Mouse (Mus musculus): ENCODE measurements around the gene Obox2. TPM values are rescaled to one million over a fixed set of nuclear protein-coding genes. Genes with fewer than 3 reads are reported as not detected.
"Not testable (repeated sequence)": the region's sequence is repeated elsewhere in the genome, so short reads cannot be mapped to it uniquely, and the experiment has no call there.

Gene Obox2
- not detected in 2 replicates for polyA plus RNA-seq (2015; fragmentation: Nextera tagmentation; extraction: Ambion mirVana)

DNA sequence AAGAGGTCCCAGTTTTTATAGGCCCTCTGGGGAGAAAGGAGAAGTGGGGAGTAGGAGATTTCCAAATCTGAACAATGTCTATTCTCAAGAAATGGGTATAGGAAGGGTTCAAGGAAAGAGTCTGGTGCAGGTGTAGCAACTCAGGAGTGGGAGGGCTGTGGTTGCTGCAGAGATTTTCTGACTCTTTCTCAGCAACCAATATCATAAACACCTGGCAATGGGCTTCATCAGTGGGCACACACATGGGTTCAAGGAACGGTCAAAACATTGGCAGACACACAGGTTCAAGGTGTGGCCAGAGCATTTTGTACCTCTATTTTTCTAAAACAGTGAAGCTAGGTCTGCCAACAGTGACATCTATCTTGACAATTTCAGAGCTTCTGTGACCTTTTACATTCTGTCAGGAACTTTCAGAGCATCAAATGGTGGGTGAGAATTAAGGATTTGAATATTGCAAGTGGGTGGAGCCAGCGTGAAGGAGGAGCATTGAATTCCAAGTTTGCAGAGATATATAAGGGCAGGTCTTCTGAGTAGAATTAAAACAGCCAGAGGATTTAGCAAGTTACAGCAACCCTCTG, at the start of gene Obox2, which contains the start of gene Obox1:
Gene Obox2 (plus strand): TSS at position 301 of the 578 bp plus-strand sequence.
Gene Obox1 (plus strand): TSS at position 528 of the 578 bp plus-strand sequence.
- not testable (repeated sequence) for H3K27me3 ChIP-seq; H3K4me1 ChIP-seq (replicated peaks); H3K9me3 ChIP-seq; H3K9ac ChIP-seq; H3K4me2 ChIP-seq; H3K36me3 ChIP-seq; H3K27ac ChIP-seq; ATAC-seq (ENCODE audit: low FRiP score); H3K4me3 ChIP-seq
- WGBS, result no CpG with 5 or more reads among the region's 2 CpGs

DNA sequence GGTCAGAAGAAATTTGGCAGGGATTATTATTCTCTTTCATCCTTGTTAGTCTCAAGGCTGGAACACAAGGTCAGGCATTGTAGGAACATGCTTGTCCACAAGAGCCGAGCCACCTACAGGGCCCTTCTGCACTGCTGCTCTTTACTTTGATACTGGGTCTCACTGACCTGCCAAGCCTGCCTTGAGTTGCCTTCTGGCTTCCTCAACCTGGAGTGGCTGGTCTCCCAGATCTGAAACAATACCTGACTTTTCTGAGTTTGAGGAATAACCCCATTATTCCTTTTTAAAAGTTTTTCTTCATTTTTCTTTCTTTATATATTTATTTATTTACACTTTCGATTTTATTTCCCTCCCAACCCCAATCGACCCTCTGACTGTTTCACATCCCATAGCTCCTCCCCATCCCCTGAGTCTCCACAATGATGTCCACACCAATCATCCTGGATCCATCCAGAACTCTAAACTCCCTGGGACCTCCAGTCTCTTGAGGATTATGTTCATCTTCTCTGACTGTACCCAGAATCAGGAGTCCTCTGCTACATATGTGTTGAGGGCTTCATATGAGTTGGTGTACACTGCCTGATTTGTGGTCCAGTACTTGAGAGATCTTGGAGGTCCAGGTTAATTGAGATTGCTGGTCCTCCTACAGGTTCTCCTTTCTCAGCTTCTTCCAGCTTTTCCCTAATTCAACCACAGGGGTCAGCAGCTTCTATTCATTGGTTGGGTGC, 10.8 kb downstream of the Obox2 start:
- not testable (repeated sequence) for H3K9ac ChIP-seq; H3K4me1 ChIP-seq (replicated peaks); H3K36me3 ChIP-seq; H3K4me2 ChIP-seq; ATAC-seq (ENCODE audit: low FRiP score); H3K4me3 ChIP-seq; H3K27me3 ChIP-seq; H3K27ac ChIP-seq
- H3K9me3 ChIP-seq, result peaks cover 27% of the 10 kb centered on the region
- WGBS, result 74% methylated on average over 3 of the region's 3 CpGs

DNA sequence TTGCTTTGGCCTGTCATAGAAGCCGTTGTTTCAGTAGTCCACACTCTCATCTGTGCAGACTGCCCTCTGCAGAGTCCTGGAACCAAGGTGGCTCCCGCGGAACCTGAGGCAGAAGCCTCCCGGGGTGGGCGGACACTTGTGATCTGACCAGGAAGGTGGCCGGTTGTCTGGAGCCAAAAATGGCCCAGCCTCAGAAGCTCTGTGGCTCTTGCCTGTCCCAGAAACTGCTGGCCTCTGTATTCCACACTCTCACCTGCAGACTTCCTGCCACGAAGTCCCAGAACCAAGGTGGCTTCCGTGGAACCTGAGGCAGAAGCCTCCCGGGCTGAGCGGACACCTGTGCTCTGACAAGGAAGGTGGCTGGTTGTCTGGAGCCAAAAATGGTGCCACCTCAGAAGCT, 18.3 kb downstream of the Obox2 start:
- H3K4me1 ChIP-seq (replicated peaks); H3K27ac ChIP-seq; H3K4me2 ChIP-seq; ATAC-seq (ENCODE audit: low FRiP score); H3K36me3 ChIP-seq; H3K27me3 ChIP-seq; H3K9ac ChIP-seq; H3K4me3 ChIP-seq: not testable (repeated sequence)
- H3K9me3 ChIP-seq, result peaks cover 10% of the 10 kb centered on the region; the same call in 1 of the 2 replicates
- 91% methylated on average over 10 of the region's 10 CpGs for WGBS

DNA sequence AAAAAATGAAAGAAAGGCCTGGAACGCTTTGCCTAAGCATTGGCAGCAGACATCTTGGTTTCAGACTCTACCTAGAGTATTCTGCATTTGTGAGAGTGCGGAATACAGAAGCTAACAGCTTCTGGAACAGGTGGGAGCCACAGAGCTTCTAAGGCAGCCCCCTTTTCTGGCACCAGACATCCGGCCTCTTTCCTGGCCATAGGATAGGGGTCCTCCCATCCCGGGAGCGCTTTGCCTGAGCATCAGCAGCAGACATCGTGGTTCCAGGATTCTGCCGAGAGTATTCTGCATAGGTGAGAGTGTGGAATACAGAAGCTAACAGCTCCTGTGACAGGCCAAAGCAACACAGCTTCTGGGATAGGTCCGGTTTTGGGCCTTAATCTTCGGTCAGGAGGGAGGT, 29.5 kb downstream of the Obox2 start:
- not testable (repeated sequence) for H3K4me1 ChIP-seq (replicated peaks); H3K4me2 ChIP-seq; ATAC-seq (ENCODE audit: low FRiP score); H3K9ac ChIP-seq; H3K27me3 ChIP-seq; H3K4me3 ChIP-seq; H3K36me3 ChIP-seq; H3K27ac ChIP-seq
- H3K9me3 ChIP-seq, result peaks cover 15% of the 10 kb centered on the region
- WGBS, result 84% methylated on average over 9 of the region's 9 CpGs

DNA sequence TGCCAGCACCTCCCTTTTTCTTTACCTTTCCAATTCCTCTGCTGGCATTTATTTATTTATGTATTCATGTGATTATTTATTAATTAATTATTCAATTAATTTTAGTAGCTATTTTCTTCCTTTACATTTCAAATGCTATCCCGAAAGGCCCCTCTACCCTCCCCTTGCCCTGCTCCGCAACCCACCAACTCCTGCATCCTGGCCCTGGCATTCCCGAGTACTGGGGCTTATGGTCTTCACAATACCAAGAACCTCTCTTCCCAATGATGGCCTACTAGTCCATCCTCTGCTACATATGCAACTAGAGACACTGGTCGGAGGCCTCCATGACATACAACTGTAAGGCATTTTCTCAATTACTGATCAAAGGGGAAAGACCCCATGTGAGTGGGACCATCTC, 37.0 kb downstream of the Obox2 start:
- H3K4me1 ChIP-seq (replicated peaks); H3K9me3 ChIP-seq; H3K9ac ChIP-seq; H3K36me3 ChIP-seq; H3K27me3 ChIP-seq; H3K27ac ChIP-seq; ATAC-seq (ENCODE audit: low FRiP score); H3K4me3 ChIP-seq; H3K4me2 ChIP-seq: not testable (repeated sequence)
- WGBS, result 90% methylated on average over 4 of the region's 4 CpGs

Other genes starting within 250 kb of the Obox2 start
- gene Obox1, start 227 bp downstream of the Obox2 start, polyA plus RNA-seq (2015; fragmentation: Nextera tagmentation; extraction: Ambion mirVana), result not detected in 2 replicates

All from hindbrain, embryonic 13.5 days (tissue).